Mouse (Mus musculus): Measurements from ENCODE around the gene Kif21b. TPM values are rescaled to one million over a fixed set of nuclear protein-coding genes. Genes with fewer than 3 reads are reported as not detected.

The Kif21b gene
- total RNA-seq, 2 experiments from 2014 or later: 0.53 to 0.74 TPM

- DNase-seq (ENCODE audit: low spot score): no peak
These were observed 25.8 kb downstream of the Kif21b start for GRCm38 (mm10) chr1:136156951-136157350.

- DNase-seq (ENCODE audit: low spot score): no peak
These were observed 28.6 kb downstream of the Kif21b start for GRCm38 (mm10) chr1:136159830-136160229.

GRCm38 (mm10) chr1:136160297-136160696, 29.1 kb downstream of the Kif21b start:
- DNase-seq (ENCODE audit: low spot score): no peak

GRCm38 (mm10) chr1:136160930-136161329, 29.7 kb downstream of the Kif21b start:
- DNase-seq (ENCODE audit: low spot score): no peak

- no peak for DNase-seq (ENCODE audit: low spot score)
These were observed 30.2 kb downstream of the Kif21b start for GRCm38 (mm10) chr1:136161333-136161921.

- no peak for DNase-seq (ENCODE audit: low spot score)
These were observed 34.2 kb downstream of the Kif21b start for GRCm38 (mm10) chr1:136165436-136165835.

GRCm38 (mm10) chr1:136167657-136168056, 36.5 kb downstream of the Kif21b start:
- no peak for DNase-seq (ENCODE audit: low spot score)

- DNase-seq (ENCODE audit: low spot score): peak; percentile 70
These were observed 38.9 kb downstream of the Kif21b start for GRCm38 (mm10) chr1:136170109-136170508.

- DNase-seq (ENCODE audit: low spot score): no peak
These were observed 41.5 kb downstream of the Kif21b start for GRCm38 (mm10) chr1:136172696-136173095.

GRCm38 (mm10) chr1:136174101-136174606, 43.0 kb downstream of the Kif21b start:
- DNase-seq (ENCODE audit: low spot score): no peak

GRCm38 (mm10) chr1:136175183-136175582, 44.0 kb downstream of the Kif21b start:
- peak; percentile 62 for DNase-seq (ENCODE audit: low spot score)

GRCm38 (mm10) chr1:136177085-136177484, 45.9 kb downstream of the Kif21b start:
- DNase-seq (ENCODE audit: low spot score): no peak

GRCm38 (mm10) chr1:136178741-136179140, 47.6 kb downstream of the Kif21b start:
- DNase-seq (ENCODE audit: low spot score): no peak

GRCm38 (mm10) chr1:136179511-136180001, 48.4 kb downstream of the Kif21b start:
- DNase-seq (ENCODE audit: low spot score): no peak

- no peak for DNase-seq (ENCODE audit: low spot score)
These were observed 58.8 kb downstream of the Kif21b start for GRCm38 (mm10) chr1:136190033-136190432.

- DNase-seq (ENCODE audit: low spot score): peak; percentile 17
These were observed 81.6 kb downstream of the Kif21b start, which contains the start of gene Mroh3 for GRCm38 (mm10) chr1:136212803-136213202. TSS of gene Mroh3 (minus strand) at chr1:136212828.

GRCm38 (mm10) chr1:136214304-136214703, 83.1 kb downstream of the Kif21b start:
- no peak for DNase-seq (ENCODE audit: low spot score)

GRCm38 (mm10) chr1:136220037-136220871, 89.1 kb downstream of the Kif21b start:
- DNase-seq (ENCODE audit: low spot score): no peak

- no peak for DNase-seq (ENCODE audit: low spot score)
These were observed 91.2 kb downstream of the Kif21b start for GRCm38 (mm10) chr1:136222386-136222785.

- DNase-seq (ENCODE audit: low spot score): no peak
These were observed 92.7 kb downstream of the Kif21b start for GRCm38 (mm10) chr1:136223758-136224342.

- DNase-seq (ENCODE audit: low spot score): no peak
These were observed 94.7 kb downstream of the Kif21b start for GRCm38 (mm10) chr1:136225846-136226245.

- no peak for DNase-seq (ENCODE audit: low spot score)
These were observed 95.4 kb downstream of the Kif21b start for GRCm38 (mm10) chr1:136226626-136227025.
